Mouse (Mus musculus): ENCODE data around the gene Fam13a. TPM values are rescaled to one million over a fixed set of nuclear protein-coding genes. Genes with fewer than 3 reads are reported as not detected.

Gene Fam13a
- 9.4 and 10.3 TPM in 2 replicates for polyA plus RNA-seq (2015; fragmentation: Nextera tagmentation; extraction: Ambion mirVana)

DNA sequence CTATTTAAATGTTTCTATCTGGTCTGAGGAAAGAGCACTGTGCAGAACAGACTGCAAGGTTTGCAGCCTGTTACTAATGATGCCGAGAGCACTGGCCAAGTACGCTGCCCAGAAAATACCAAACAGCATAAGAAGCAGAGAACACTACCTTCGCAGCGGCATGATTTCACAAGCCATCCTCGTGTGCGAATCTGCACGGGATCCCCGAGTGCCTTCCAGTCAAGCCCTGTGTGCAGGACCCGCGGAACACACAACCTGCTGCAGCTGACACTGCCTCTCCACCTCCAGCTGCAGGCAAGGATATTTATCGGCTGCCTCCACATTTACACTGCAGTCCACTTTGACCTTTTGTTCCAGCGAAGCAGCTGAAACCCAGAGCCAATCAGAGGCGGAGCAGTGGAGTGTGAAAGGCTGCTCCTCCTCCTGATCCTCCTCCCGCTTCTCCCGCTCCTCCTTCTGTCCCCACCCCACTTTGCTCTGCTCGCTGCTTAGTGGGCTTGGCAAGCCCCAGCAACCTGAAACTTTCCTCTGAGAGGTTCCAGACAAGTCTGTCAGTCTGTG is at the start of gene Fam13a:
Gene Fam13a (minus strand): TSS at position 386 of the 561 bp plus-strand sequence.
- Histone ChIP-seq H3K4me3 (replicated peaks) (peak within 1 kb of the TSS; percentile 60), H3K9ac (0 out of 2 replicates have a peak within 1 kb of the TSS, but pooled peaks have one; percentile 26), H3K36me3 (no peaks in the 10 kb centered on the region), H3K9me3 (replicated peaks) (no peaks in the 10 kb centered on the region), H3K27me3 (no peaks in the 10 kb centered on the region), H3K4me1 (no peaks in the 10 kb centered on the region), H3K4me2 (replicated peaks) (peak within 1 kb of the TSS; percentile 69), H3K27ac (replicated peaks) (peak within 1 kb of the TSS; percentile 81)
- under 1% methylated on average over 16 of the region's 16 CpGs for WGBS
- peak; percentile 98 for ATAC-seq (ENCODE audit: insufficient number of reproducible peaks, low FRiP score, low TSS enrichment, low read depth)

DNA sequence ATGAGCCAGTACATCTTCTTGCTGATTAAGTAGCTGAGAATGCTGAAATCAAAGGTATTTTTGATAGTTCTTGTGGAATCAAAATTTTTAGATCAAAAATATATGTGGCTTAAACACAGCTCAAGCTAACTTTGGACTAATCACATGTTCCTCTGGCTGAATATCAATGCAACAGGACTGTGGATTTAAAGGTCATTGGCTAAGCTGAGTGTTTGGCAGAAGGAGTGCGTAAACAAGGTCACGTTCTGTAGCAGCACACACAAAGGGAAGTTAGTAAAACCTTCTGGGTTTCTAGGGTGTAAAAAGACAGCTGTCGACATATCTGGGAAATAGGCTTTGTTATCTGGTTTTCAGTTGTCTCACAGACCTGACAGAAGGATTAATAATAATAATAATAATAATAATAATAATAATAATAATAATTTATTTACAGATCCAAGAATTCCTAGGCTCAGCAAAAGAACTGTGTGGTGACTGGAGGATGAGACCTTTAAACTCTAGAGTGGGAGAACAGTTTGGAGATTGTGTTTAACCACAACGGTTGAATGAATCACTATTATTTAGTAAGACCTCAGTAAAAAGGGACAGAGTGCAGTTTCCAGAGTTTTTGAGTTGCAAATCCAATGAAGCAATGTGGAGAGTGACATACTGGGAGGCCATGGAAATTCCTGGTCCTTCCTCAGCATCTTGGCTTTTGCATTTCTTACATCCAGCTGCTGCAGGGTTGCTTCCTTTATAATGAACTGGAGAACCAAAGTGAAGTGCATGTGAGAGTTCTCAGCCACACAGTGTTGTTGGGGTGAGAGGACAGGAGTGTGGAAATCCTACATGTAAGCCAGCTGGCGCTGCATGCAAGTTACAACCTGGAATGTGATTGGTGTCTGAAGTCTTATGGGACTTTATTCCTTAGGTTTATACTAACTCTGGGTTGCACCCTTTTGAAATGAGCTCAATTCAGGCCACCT is 48.0 kb upstream of the Fam13a start:
- Histone ChIP-seq H3K9ac (no peak overlapping the region), H3K27ac (replicated peaks) (no peak overlapping the region), H3K4me2 (replicated peaks) (no peak overlapping the region), H3K27me3 (no peaks in the 10 kb centered on the region), H3K4me3 (replicated peaks) (no peak overlapping the region), H3K9me3 (replicated peaks) (no peaks in the 10 kb centered on the region), H3K36me3 (no peaks in the 10 kb centered on the region), H3K4me1 (no peaks in the 10 kb centered on the region)
- ATAC-seq (ENCODE audit: insufficient number of reproducible peaks, low FRiP score, low TSS enrichment, low read depth) = no peak
- 84% methylated on average over 5 of the region's 5 CpGs for WGBS

GRCm38 (mm10) chr6:59071691-59072090 is 47.3 kb upstream of the Fam13a start:
- H3K36me3 ChIP-seq = no peaks in the 10 kb centered on the region
- H3K9me3 ChIP-seq (replicated peaks) = no peaks in the 10 kb centered on the region
- H3K4me3 ChIP-seq (replicated peaks) = no peak overlapping the region
- no peaks in the 10 kb centered on the region for H3K27me3 ChIP-seq
- no peak overlapping the region for H3K4me2 ChIP-seq (replicated peaks)
- no peaks in the 10 kb centered on the region for H3K4me1 ChIP-seq
- no peak for ATAC-seq (ENCODE audit: insufficient number of reproducible peaks, low FRiP score, low TSS enrichment, low read depth)
- H3K9ac ChIP-seq = no peak overlapping the region
- WGBS = 80% methylated on average over 3 of the region's 3 CpGs
- H3K27ac ChIP-seq (replicated peaks) = no peak overlapping the region

- no peak overlapping the region for H3K9ac ChIP-seq
- WGBS = 66% methylated on average over 5 of the region's 5 CpGs
- H3K27me3 ChIP-seq = no peaks in the 10 kb centered on the region
- no peaks in the 10 kb centered on the region for H3K9me3 ChIP-seq (replicated peaks)
- H3K27ac ChIP-seq (replicated peaks) = no peak overlapping the region
- ATAC-seq (ENCODE audit: insufficient number of reproducible peaks, low FRiP score, low TSS enrichment, low read depth) = no peak
- no peak overlapping the region for H3K4me2 ChIP-seq (replicated peaks)
- H3K4me3 ChIP-seq (replicated peaks) = no peak overlapping the region
- H3K4me1 ChIP-seq = no peaks in the 10 kb centered on the region
- no peaks in the 10 kb centered on the region for H3K36me3 ChIP-seq
Observed at GRCm38 (mm10) chr6:59068187-59068586, 43.8 kb upstream of the Fam13a start.

DNA sequence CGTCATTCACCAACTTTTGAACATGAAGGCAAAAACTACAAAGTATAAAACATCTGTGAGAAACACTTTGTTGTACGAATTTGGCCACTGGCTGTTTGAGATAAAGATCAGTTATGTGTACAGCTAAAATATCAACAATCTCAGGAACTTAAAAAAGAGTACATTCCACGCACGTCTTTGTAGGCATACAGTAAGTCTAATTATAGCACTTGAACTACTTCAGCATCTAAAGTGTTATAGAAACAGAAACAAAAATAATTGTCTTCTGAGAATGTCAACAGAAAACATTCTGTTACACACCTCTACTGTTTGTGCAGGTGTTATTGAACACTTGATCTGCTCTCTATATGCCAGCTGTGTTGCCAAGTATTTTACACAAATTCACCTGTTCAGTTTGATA is 40.1 kb upstream of the Fam13a start:
- Histone ChIP-seq H3K27ac (replicated peaks) (no peak overlapping the region), H3K27me3 (no peaks in the 10 kb centered on the region), H3K4me2 (replicated peaks) (no peak overlapping the region), H3K4me3 (replicated peaks) (no peak overlapping the region), H3K9me3 (replicated peaks) (no peaks in the 10 kb centered on the region), H3K9ac (no peak overlapping the region), H3K4me1 (no peaks in the 10 kb centered on the region), H3K36me3 (no peaks in the 10 kb centered on the region)
- WGBS = 57% methylated on average over 4 of the region's 4 CpGs
- no peak for ATAC-seq (ENCODE audit: insufficient number of reproducible peaks, low FRiP score, low TSS enrichment, low read depth)

- H3K9me3 ChIP-seq (replicated peaks) = no peaks in the 10 kb centered on the region
- no peaks in the 10 kb centered on the region for H3K36me3 ChIP-seq
- no peak overlapping the region for H3K4me2 ChIP-seq (replicated peaks)
- H3K9ac ChIP-seq = no peak overlapping the region
- 82% methylated on average over 2 of the region's 2 CpGs for WGBS
- H3K4me1 ChIP-seq = no peaks in the 10 kb centered on the region
- no peak overlapping the region for H3K27ac ChIP-seq (replicated peaks)
- no peak overlapping the region for H3K4me3 ChIP-seq (replicated peaks)
- ATAC-seq (ENCODE audit: insufficient number of reproducible peaks, low FRiP score, low TSS enrichment, low read depth) = no peak
- no peaks in the 10 kb centered on the region for H3K27me3 ChIP-seq
Observed at GRCm38 (mm10) chr6:59053232-59053631, 28.9 kb upstream of the Fam13a start.

- H3K27me3 ChIP-seq = no peaks in the 10 kb centered on the region
- no peaks in the 10 kb centered on the region for H3K36me3 ChIP-seq
- no peaks in the 10 kb centered on the region for H3K9me3 ChIP-seq (replicated peaks)
- H3K4me1 ChIP-seq = 0 out of 2 replicates have a peak, but pooled peaks cover 3% of the 10 kb centered on the region
- H3K27ac ChIP-seq (replicated peaks) = 0 out of 2 replicates have a peak overlapping the region, but pooled peaks have one; percentile 44
- H3K4me3 ChIP-seq (replicated peaks) = no peak overlapping the region
- peak; percentile 73; the same call in 1 of the 2 replicates for ATAC-seq (ENCODE audit: insufficient number of reproducible peaks, low FRiP score, low TSS enrichment, low read depth)
- WGBS = 39% methylated on average over 1 of the region's 1 CpGs
- H3K4me2 ChIP-seq (replicated peaks) = no peak overlapping the region
- no peak overlapping the region for H3K9ac ChIP-seq
Observed at GRCm38 (mm10) chr6:59039719-59040118, 15.4 kb upstream of the Fam13a start.

DNA sequence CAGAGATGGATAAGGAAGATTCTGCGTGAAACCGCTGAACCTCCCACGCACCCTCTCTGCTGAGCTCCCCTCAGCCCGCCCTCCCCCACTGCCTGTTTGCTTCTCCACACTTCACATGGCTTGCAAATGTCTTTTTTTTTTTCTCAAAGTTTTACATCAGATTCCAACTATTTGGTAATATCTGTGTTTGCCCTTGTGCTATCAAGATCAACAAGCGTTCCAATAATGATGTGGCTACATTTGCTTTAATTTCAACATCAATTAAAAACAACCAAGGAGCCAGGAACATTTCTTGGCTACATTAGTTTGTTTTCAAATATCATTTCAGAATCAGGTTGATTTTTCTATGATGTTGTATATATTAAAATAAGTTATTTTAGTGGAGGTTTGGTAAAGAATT is 8.4 kb upstream of the Fam13a start:
- Histone ChIP-seq H3K4me1 (no peaks in the 10 kb centered on the region), H3K9ac (no peak overlapping the region), H3K27me3 (no peaks in the 10 kb centered on the region), H3K4me3 (replicated peaks) (no peak overlapping the region), H3K9me3 (replicated peaks) (no peaks in the 10 kb centered on the region), H3K36me3 (no peaks in the 10 kb centered on the region), H3K27ac (replicated peaks) (no peak overlapping the region), H3K4me2 (replicated peaks) (no peak overlapping the region)
- ATAC-seq (ENCODE audit: insufficient number of reproducible peaks, low FRiP score, low TSS enrichment, low read depth) = no peak
- 76% methylated on average over 5 of the region's 5 CpGs for WGBS

- no peak for ATAC-seq (ENCODE audit: insufficient number of reproducible peaks, low FRiP score, low TSS enrichment, low read depth)
- no peak overlapping the region for H3K4me3 ChIP-seq (replicated peaks)
- no peak overlapping the region for H3K9ac ChIP-seq
- no peaks in the 10 kb centered on the region for H3K9me3 ChIP-seq (replicated peaks)
- H3K27me3 ChIP-seq = no peaks in the 10 kb centered on the region
- H3K36me3 ChIP-seq = no peaks in the 10 kb centered on the region
- H3K4me2 ChIP-seq (replicated peaks) = no peak overlapping the region
- H3K4me1 ChIP-seq = no peaks in the 10 kb centered on the region
- WGBS = 83% methylated on average over 6 of the region's 6 CpGs
- H3K27ac ChIP-seq (replicated peaks) = no peak overlapping the region
Observed at GRCm38 (mm10) chr6:59031539-59031938, 7.2 kb upstream of the Fam13a start.

DNA sequence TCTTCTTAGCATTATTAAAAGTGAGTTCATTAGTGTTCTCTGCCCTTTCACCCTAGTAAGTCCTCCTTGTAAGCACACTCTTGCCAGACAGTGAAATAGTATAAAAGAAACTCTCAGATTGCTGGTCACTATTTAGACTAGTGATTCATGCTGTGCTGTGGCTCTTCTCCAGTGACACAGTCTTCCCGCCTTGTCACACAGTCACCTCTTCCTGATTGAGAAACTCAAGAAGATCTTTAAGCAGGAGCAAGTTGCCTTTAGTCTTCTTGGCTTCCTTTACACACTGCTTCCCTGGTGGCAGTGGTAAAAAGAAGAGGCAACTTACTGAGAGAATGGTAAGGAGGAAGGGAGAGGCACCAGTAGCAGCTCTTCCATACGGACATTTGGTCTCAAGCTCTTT is 6.3 kb upstream of the Fam13a start:
- WGBS = 77% methylated on average over 2 of the region's 2 CpGs
- no peaks in the 10 kb centered on the region for H3K4me1 ChIP-seq
- no peak overlapping the region for H3K4me2 ChIP-seq (replicated peaks)
- H3K27me3 ChIP-seq = no peaks in the 10 kb centered on the region
- no peaks in the 10 kb centered on the region for H3K36me3 ChIP-seq
- no peak overlapping the region for H3K9ac ChIP-seq
- no peaks in the 10 kb centered on the region for H3K9me3 ChIP-seq (replicated peaks)
- no peak overlapping the region for H3K27ac ChIP-seq (replicated peaks)
- no peak for ATAC-seq (ENCODE audit: insufficient number of reproducible peaks, low FRiP score, low TSS enrichment, low read depth)
- no peak overlapping the region for H3K4me3 ChIP-seq (replicated peaks)

- ATAC-seq (ENCODE audit: insufficient number of reproducible peaks, low FRiP score, low TSS enrichment, low read depth) = no peak
- Histone ChIP-seq H3K4me2 (replicated peaks) (no peak overlapping the region), H3K4me1 (no peaks in the 10 kb centered on the region), H3K9ac (no peak overlapping the region), H3K27ac (replicated peaks) (no peak overlapping the region), H3K4me3 (replicated peaks) (no peak overlapping the region), H3K27me3 (no peaks in the 10 kb centered on the region), H3K36me3 (no peaks in the 10 kb centered on the region), H3K9me3 (replicated peaks) (no peaks in the 10 kb centered on the region)
Observed at GRCm38 (mm10) chr6:59030037-59030436, 5.7 kb upstream of the Fam13a start.

Data from embryonic facial prominence, embryonic 15.5 days (tissue).